Mouse (Mus musculus) hindbrain, embryonic 14.5 days (tissue): ENCODE results near the gene Ptp4a2. TPM values are rescaled to one million over a fixed set of nuclear protein-coding genes. Genes with fewer than 3 reads are reported as not detected.
"Not testable (repeated sequence)": the region's sequence is repeated elsewhere in the genome, so short reads cannot be mapped to it uniquely, and the experiment has no call there.

Experiments used
- ATAC-seq: fragments of 200-750 bp; cut with Nextera tagmentation; 2 replicates; pipeline ENCODE4 v1.8.0; 2017; ENCODE audit warnings: moderate number of reproducible peaks, mild to moderate bottlenecking, moderate TSS enrichment, moderate library complexity; ENCODE audit not compliant: low FRiP score
- DNase-seq: peaks from one replicate; pipeline ENCODE4 v3.0.0-alpha.2; 2015; ENCODE audit warnings: low spot score
- H3K27ac ChIP-seq: fragments of 300-500 bp; sonication (generic); 2 replicates; pipeline ENCODE4 v1.5.1; 2014; ENCODE audit warnings: mild to moderate bottlenecking, moderate library complexity
- H3K27me3 ChIP-seq: fragments of 300-500 bp; sonication (generic); 2 replicates; pipeline ENCODE4 v1.6.1; 2014; ENCODE audit warnings: mild to moderate bottlenecking, low read length, mixed read lengths; ENCODE audit not compliant: control insufficient read depth, insufficient read depth
- H3K36me3 ChIP-seq: fragments of 300-500 bp; sonication (generic); replicated peaks from 2 replicates; pipeline ENCODE4 v1.6.1; 2014; ENCODE audit not compliant: control insufficient read depth, insufficient read depth
- H3K4me1 ChIP-seq: fragments of 300-500 bp; sonication (generic); replicated peaks from 2 replicates; pipeline ENCODE4 v1.6.1; 2014; ENCODE audit warnings: antibody characterized with exemption, low read length, mixed read lengths; ENCODE audit not compliant: control insufficient read depth, insufficient read depth
- H3K4me2 ChIP-seq: fragments of 300-500 bp; sonication (generic); replicated peaks from 2 replicates; pipeline ENCODE4 v1.6.1; 2014; ENCODE audit warnings: mild to moderate bottlenecking, moderate library complexity
- H3K4me3 ChIP-seq: fragments of 300-500 bp; sonication (generic); replicated peaks from 2 replicates; pipeline ENCODE4 v1.5.1; 2014; ENCODE audit warnings: mild to moderate bottlenecking, low read length
- H3K9ac ChIP-seq: fragments of 300-500 bp; sonication (generic); 2 replicates; pipeline ENCODE4 v1.6.1; 2014
- H3K9me3 ChIP-seq: fragments of 300-500 bp; sonication (generic); 2 replicates; pipeline ENCODE4 v1.6.1; 2016; ENCODE audit warnings: low read length; ENCODE audit not compliant: control insufficient read depth
- WGBS: fragments of 180-500 bp; shearing (Covaris S2); extraction: QIAGEN DNeasy Blood & Tissue Kit; methylation state at CpG from one replicate; pipeline ENCODE4 v1.1.7; 2014; 5-methylcytosine and 5-hydroxymethylcytosine counted together
- polyA plus RNA-seq: library from polyadenylated mRNA; unstranded; fragments of >200 nt; fragmentation: Nextera tagmentation; extraction: Ambion mirVana; gene quantifications from 2 replicates; pipeline ENCODE4 v1.2.1, GENCODE M21; 2014

Gene Ptp4a2
- polyA plus RNA-seq, result 199 and 211 TPM in 2 replicates

DNA sequence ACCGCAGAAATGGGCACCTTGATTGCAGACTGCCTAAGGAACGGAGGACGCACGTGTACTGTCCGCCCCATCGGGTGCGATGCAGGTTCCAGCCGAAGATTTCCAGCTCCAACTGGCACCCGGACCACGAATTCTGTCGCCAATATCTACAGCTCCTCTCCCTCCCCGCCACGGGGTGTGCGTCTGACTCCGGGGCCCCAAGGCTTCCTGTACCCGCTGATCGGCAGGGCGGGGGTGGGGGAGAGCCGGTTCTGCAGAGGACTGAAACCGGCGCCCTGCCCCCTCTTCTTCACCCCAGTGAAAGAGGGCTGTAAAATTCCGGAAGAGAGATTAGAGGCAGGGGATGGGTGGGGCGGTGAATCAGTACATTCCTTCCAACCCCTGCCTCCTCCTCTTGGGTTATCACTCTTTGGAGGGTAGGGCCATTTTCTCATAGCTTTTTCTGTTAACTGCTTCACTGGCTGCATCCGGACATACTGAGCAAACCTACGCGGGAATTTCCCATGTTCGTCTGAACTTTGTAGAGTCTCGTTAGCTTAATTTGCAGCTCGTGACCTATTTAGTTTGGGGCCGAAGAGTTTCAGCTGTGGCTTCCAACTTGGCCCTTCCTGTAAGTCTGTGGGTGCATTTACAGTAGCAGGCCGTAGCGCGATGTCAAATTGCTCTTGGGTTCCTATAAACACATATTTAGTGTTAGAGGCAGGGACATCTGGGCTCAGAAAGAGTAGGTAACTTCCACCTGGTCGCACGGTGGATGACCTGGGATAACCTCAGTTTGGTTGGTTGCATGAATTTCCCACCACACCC is at the start of gene Ptp4a2:
Ptp4a2 (plus strand) TSS at position 422 of the 807 bp plus-strand sequence.
- Histone ChIP-seq H3K9ac (peak within 1 kb of the TSS; percentile 42), H3K27ac (no peak within 1 kb of the TSS), H3K27me3 (peaks cover 9% of the 10 kb centered on the region), H3K36me3 (no peaks in the 10 kb centered on the region), H3K9me3 (no peaks in the 10 kb centered on the region), H3K4me1 (0 out of 2 replicates have a peak, but pooled peaks cover 5% of the 10 kb centered on the region), H3K4me2 (peak within 1 kb of the TSS; percentile 55), H3K4me3 (peak within 1 kb of the TSS; percentile 28)
- 21% methylated on average over 35 of the region's 35 CpGs for WGBS
- ATAC-seq (no peak), DNase-seq (no peak)

DNA sequence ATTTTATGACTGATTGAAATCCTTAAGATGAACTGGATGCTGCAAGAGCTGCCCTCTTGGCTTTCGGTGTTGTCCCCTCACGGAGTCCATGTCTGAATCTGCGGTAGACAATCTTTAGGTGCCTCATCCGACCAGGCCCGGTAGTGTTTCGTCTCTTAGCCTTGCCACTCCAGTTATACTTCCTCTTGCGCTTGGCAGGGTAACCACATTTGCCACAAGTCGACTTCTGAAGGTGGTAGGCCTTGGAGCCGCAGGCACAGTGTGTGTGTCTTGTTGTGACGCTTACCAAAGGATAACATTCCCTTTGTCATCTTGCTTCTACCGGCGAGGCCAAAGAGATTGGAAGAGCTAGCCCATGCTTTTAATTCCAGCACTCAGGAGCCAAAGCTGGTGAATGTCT is 49.4 kb upstream of the Ptp4a2 start:
- Histone ChIP-seq H3K36me3 (no peaks in the 10 kb centered on the region), H3K9ac (no peak overlapping the region), H3K4me1 (no peaks in the 10 kb centered on the region), H3K9me3 (no peaks in the 10 kb centered on the region), H3K4me3 (no peak overlapping the region), H3K27ac (no peak overlapping the region), H3K27me3 (no peaks in the 10 kb centered on the region), H3K4me2 (no peak overlapping the region)
- ATAC-seq (no peak), DNase-seq (no peak)
- WGBS, result 96% methylated on average over 12 of the region's 12 CpGs

- not testable (repeated sequence) for ATAC-seq, H3K9me3 ChIP-seq, H3K27ac ChIP-seq, H3K27me3 ChIP-seq, DNase-seq, H3K4me1 ChIP-seq, H3K4me2 ChIP-seq, H3K9ac ChIP-seq, H3K4me3 ChIP-seq, H3K36me3 ChIP-seq
- 89% methylated on average over 1 of the region's 1 CpGs for WGBS
These were observed 48.5 kb upstream of the Ptp4a2 start for GRCm38 (mm10) chr4:129762496-129762895.

DNA sequence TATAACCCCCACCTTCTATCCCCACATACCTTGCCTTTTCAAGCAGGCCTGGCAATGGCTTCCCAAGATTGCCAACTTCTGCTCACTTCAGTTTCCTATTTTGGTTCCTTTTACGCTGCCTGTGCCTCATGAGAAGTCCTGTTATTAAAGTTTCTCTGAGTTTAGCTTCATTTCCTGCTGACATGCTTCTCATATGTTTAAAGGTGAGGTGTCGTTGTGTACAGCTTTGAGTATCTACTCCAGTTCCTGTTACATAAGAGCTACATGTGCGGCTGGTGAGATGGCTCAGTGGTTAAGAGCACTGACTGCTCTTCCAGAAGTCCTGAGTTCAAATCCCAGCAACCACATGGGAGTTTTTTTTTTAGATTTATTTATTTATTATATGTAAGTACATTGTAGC is 45.7 kb upstream of the Ptp4a2 start:
- no peaks in the 10 kb centered on the region for H3K4me1 ChIP-seq
- no peaks in the 10 kb centered on the region for H3K27me3 ChIP-seq
- no peak for DNase-seq
- H3K36me3 ChIP-seq, result no peaks in the 10 kb centered on the region
- H3K9ac ChIP-seq, result no peak overlapping the region
- H3K9me3 ChIP-seq, result no peaks in the 10 kb centered on the region
- no peak for ATAC-seq
- no peak overlapping the region for H3K4me2 ChIP-seq
- H3K4me3 ChIP-seq, result no peak overlapping the region
- WGBS, result 90% methylated on average over 3 of the region's 3 CpGs
- H3K27ac ChIP-seq, result no peak overlapping the region

DNA sequence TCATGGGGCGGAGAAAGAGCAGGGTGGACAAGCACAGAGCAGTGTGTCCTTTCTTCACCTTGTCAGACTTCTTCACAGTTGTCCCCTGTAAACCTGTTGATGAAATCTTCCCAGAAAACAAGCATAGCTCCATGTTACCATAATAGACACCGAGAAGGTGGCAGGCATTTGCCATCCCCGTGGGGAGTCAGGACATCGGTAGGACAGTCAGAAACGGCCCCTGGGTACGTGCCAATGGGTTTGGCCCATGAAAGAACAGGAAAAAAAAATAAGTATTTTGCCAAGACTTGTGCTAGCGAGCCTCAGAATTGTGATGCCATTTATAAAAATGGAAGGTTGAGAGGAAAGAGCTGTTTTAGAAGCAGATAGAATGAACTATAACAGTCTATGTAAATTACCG is 43.2 kb upstream of the Ptp4a2 start:
- ATAC-seq (no peak), DNase-seq (no peak)
- no peaks in the 10 kb centered on the region for H3K9me3 ChIP-seq
- no peak overlapping the region for H3K27ac ChIP-seq
- peaks cover 16% of the 10 kb centered on the region for H3K4me1 ChIP-seq
- H3K4me2 ChIP-seq, result no peak overlapping the region
- H3K9ac ChIP-seq, result no peak overlapping the region
- WGBS, result 77% methylated on average over 8 of the region's 8 CpGs
- no peak overlapping the region for H3K4me3 ChIP-seq
- H3K27me3 ChIP-seq, result no peaks in the 10 kb centered on the region
- H3K36me3 ChIP-seq, result no peaks in the 10 kb centered on the region

DNA sequence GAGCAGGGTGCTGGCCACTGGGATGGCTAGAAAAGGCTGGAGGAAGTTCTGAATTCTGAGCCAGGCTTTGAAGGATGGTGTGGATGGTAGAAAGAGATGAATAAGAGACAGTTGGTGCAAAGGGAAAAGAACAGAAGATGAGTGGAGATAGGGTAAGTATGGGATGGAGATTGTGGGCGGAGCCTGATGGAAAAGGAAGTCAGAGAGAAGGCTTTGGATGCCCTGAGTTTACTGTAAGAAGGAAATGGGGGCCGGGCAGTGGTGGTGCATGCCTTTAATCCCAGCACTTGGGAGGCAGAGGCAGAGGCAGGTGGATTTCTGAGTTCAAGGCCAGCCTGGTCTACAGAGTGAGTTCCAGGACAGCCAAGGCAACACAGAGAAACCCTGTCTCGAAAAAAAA is 42.3 kb upstream of the Ptp4a2 start:
- H3K9me3 ChIP-seq, H3K27ac ChIP-seq, H3K9ac ChIP-seq, H3K4me2 ChIP-seq, H3K36me3 ChIP-seq, ATAC-seq, H3K27me3 ChIP-seq, DNase-seq, H3K4me3 ChIP-seq: not testable (repeated sequence)
- H3K4me1 ChIP-seq, result peaks cover 17% of the 10 kb centered on the region
- WGBS, result 86% methylated on average over 3 of the region's 3 CpGs

GRCm38 (mm10) chr4:129770600-129770999 is 40.4 kb upstream of the Ptp4a2 start:
- Histone ChIP-seq H3K9me3 (no peaks in the 10 kb centered on the region), H3K4me1 (peaks cover 22% of the 10 kb centered on the region), H3K4me3 (no peak overlapping the region), H3K9ac (no peak overlapping the region), H3K4me2 (no peak overlapping the region), H3K27me3 (no peaks in the 10 kb centered on the region), H3K36me3 (no peaks in the 10 kb centered on the region), H3K27ac (no peak overlapping the region)
- ATAC-seq, result no peak
- WGBS, result 65% methylated on average over 6 of the region's 6 CpGs
- DNase-seq, result no peak

- no peak for DNase-seq
- Histone ChIP-seq H3K4me2 (peak overlapping the region; percentile 33), H3K27me3 (no peaks in the 10 kb centered on the region), H3K9ac (no peak overlapping the region; the same call in 1 of the 2 replicates), H3K27ac (peak overlapping the region; percentile 66), H3K36me3 (no peaks in the 10 kb centered on the region), H3K4me3 (no peak overlapping the region), H3K4me1 (peaks cover 22% of the 10 kb centered on the region), H3K9me3 (no peaks in the 10 kb centered on the region)
- ATAC-seq, result no peak
- 19% methylated on average over 7 of the region's 7 CpGs for WGBS
These were observed 39.7 kb upstream of the Ptp4a2 start for GRCm38 (mm10) chr4:129771314-129771671.

GRCm38 (mm10) chr4:129771672-129772521 is 39.1 kb upstream of the Ptp4a2 start:
- H3K4me2 ChIP-seq, result peak overlapping the region; percentile 33

More at GRCm38 (mm10) chr4:129771672-129772521, 39.1 kb upstream of the Ptp4a2 start:
- Histone ChIP-seq H3K27ac (peak overlapping the region; percentile 66), H3K27me3 (no peaks in the 10 kb centered on the region), H3K36me3 (no peaks in the 10 kb centered on the region), H3K4me3 (no peak overlapping the region), H3K4me1 (peaks cover 22% of the 10 kb centered on the region), H3K9ac (peak overlapping the region; percentile 16), H3K9me3 (no peaks in the 10 kb centered on the region)
- 2% methylated on average over 21 of the region's 21 CpGs for WGBS
- ATAC-seq (peak; percentile 37; the same call in 1 of the 2 replicates), DNase-seq (no peak)
